Mouse (Mus musculus): ENCODE measurements around the gene Comp.

Comp gene

GRCm38 (mm10) chr8:70360769-70361168 is 12.6 kb upstream of the Comp start:
- Histone ChIP-seq H3K27me3 (ENCODE audit: insufficient read depth, low read length) (peaks cover 13% of the 10 kb centered on the region; the same call in 1 of the 2 replicates), H3K4me3 (replicated peaks; ENCODE audit: low read length) (no peak overlapping the region), H3K4me1 (replicated peaks; ENCODE audit: low read depth, low read length) (peaks cover 62% of the 10 kb centered on the region), H3K36me3 (ENCODE audit: insufficient read depth, low read length) (no peaks in the 10 kb centered on the region), H3K9me3 (ENCODE audit: low read length) (no peaks in the 10 kb centered on the region)
- TF ChIP-seq NANOG (IDR thresholded peaks at IDR 0.05; ENCODE audit: borderline replicate concordance, low read length) = no peak
- TF ChIP-seq CTCF (conservative IDR thresholded peaks at IDR 0.05; ENCODE audit: low read length) = peak; percentile 46

DNA sequence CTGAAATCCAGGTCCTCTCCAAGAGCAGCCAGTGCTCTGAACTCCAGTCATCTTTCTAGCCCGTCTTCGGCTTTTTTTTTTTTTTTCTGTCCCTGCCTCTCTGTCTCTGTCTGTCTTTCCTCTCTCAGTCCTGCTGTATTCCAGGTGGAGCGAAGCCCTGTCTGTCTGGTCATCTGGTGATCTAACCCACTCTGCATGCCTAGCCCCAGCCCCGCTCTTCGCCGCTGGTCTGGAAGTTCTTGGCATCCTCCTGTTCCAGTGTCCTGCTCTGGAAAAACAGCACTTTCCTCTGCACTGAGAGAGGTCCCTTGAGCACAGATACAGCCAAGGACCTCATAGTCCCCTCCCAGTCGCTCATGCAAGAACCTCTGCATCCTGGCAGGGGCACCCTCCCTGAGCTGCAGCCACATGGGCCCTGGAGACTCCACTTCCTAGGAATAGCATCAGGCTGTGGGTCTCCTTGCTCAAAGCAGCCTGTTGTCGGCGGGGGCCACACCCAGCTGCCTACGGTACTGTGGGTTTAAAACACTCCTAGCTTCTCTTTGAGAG is 11.8 kb upstream of the Comp start:
- H3K4me3 ChIP-seq (replicated peaks; ENCODE audit: low read length) = peak overlapping the region; percentile 52
- no peaks in the 10 kb centered on the region for H3K36me3 ChIP-seq (ENCODE audit: insufficient read depth, low read length)
- H3K4me1 ChIP-seq (replicated peaks; ENCODE audit: low read depth, low read length) = peaks cover 54% of the 10 kb centered on the region
- TF ChIP-seq CTCF (conservative IDR thresholded peaks at IDR 0.05; ENCODE audit: low read length) = no peak
- TF ChIP-seq POU5F1 (IDR thresholded peaks at IDR 0.05; ENCODE audit: borderline replicate concordance, low read length) = no peak
- no peak for TF ChIP-seq NANOG (IDR thresholded peaks at IDR 0.05; ENCODE audit: borderline replicate concordance, low read length)
- no peaks in the 10 kb centered on the region for H3K9me3 ChIP-seq (ENCODE audit: low read length)
- peaks cover 19% of the 10 kb centered on the region; the same call in 1 of the 2 replicates for H3K27me3 ChIP-seq (ENCODE audit: insufficient read depth, low read length)

GRCm38 (mm10) chr8:70364066-70364465 is 9.3 kb upstream of the Comp start:
- Histone ChIP-seq H3K27me3 (ENCODE audit: insufficient read depth, low read length) (peaks cover 23% of the 10 kb centered on the region; the same call in 1 of the 2 replicates), H3K4me1 (replicated peaks; ENCODE audit: low read depth, low read length) (peaks cover 29% of the 10 kb centered on the region), H3K4me3 (replicated peaks; ENCODE audit: low read length) (no peak overlapping the region), H3K9me3 (ENCODE audit: low read length) (no peaks in the 10 kb centered on the region), H3K36me3 (ENCODE audit: insufficient read depth, low read length) (no peaks in the 10 kb centered on the region)
- TF ChIP-seq POU5F1 (IDR thresholded peaks at IDR 0.05; ENCODE audit: borderline replicate concordance, low read length) = no peak
- TF ChIP-seq NANOG (IDR thresholded peaks at IDR 0.05; ENCODE audit: borderline replicate concordance, low read length) = no peak
- no peak for TF ChIP-seq CTCF (conservative IDR thresholded peaks at IDR 0.05; ENCODE audit: low read length)

- H3K9me3 ChIP-seq (ENCODE audit: low read length) = no peaks in the 10 kb centered on the region
- H3K36me3 ChIP-seq (ENCODE audit: insufficient read depth, low read length) = no peaks in the 10 kb centered on the region
- TF ChIP-seq CTCF (conservative IDR thresholded peaks at IDR 0.05; ENCODE audit: low read length) = no peak
- no peak for TF ChIP-seq POU5F1 (IDR thresholded peaks at IDR 0.05; ENCODE audit: borderline replicate concordance, low read length)
- TF ChIP-seq NANOG (IDR thresholded peaks at IDR 0.05; ENCODE audit: borderline replicate concordance, low read length) = no peak
- no peak overlapping the region for H3K4me3 ChIP-seq (replicated peaks; ENCODE audit: low read length)
- H3K27me3 ChIP-seq (ENCODE audit: insufficient read depth, low read length) = peaks cover 29% of the 10 kb centered on the region
- peaks cover 16% of the 10 kb centered on the region for H3K4me1 ChIP-seq (replicated peaks; ENCODE audit: low read depth, low read length)
Observed at GRCm38 (mm10) chr8:70366588-70366987, 6.8 kb upstream of the Comp start.

DNA sequence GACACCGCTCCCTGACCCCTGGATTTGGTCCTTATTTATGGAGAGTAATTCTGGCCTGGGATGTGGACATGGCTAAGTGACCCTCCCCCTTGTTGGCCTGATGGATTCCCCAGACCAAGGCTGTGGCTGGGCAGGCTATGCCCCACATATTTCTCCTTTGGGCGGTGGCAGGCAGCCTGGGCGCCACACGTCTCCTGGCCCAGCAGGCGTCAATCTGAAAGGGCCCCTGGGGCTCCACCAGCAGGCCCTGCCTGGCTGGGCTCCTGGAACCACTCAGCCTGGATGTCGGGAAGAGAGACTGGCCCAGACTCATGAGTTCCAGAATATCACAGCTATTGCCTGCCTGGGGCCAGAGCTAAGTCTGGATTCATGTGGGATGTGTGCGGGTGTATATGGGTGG is 2.9 kb upstream of the Comp start:
- TF ChIP-seq POU5F1 (IDR thresholded peaks at IDR 0.05; ENCODE audit: borderline replicate concordance, low read length) (no peak), NANOG (IDR thresholded peaks at IDR 0.05; ENCODE audit: borderline replicate concordance, low read length) (no peak), CTCF (conservative IDR thresholded peaks at IDR 0.05; ENCODE audit: low read length) (no peak)
- Histone ChIP-seq H3K9me3 (ENCODE audit: low read length) (no peaks in the 10 kb centered on the region), H3K27me3 (ENCODE audit: insufficient read depth, low read length) (peaks cover 55% of the 10 kb centered on the region), H3K4me3 (replicated peaks; ENCODE audit: low read length) (no peak overlapping the region), H3K36me3 (ENCODE audit: insufficient read depth, low read length) (no peaks in the 10 kb centered on the region), H3K4me1 (replicated peaks; ENCODE audit: low read depth, low read length) (peaks cover 26% of the 10 kb centered on the region)

GRCm38 (mm10) chr8:70371951-70372350 is 1.4 kb upstream of the Comp start:
- Histone ChIP-seq H3K9me3 (ENCODE audit: low read length) (no peaks in the 10 kb centered on the region), H3K27me3 (ENCODE audit: insufficient read depth, low read length) (peaks cover 60% of the 10 kb centered on the region), H3K4me1 (replicated peaks; ENCODE audit: low read depth, low read length) (peaks cover 41% of the 10 kb centered on the region), H3K4me3 (replicated peaks; ENCODE audit: low read length) (no peak overlapping the region), H3K36me3 (ENCODE audit: insufficient read depth, low read length) (no peaks in the 10 kb centered on the region)
- no peak for TF ChIP-seq CTCF (conservative IDR thresholded peaks at IDR 0.05; ENCODE audit: low read length)
- TF ChIP-seq POU5F1 (IDR thresholded peaks at IDR 0.05; ENCODE audit: borderline replicate concordance, low read length) = no peak
- TF ChIP-seq NANOG (IDR thresholded peaks at IDR 0.05; ENCODE audit: borderline replicate concordance, low read length) = no peak

DNA sequence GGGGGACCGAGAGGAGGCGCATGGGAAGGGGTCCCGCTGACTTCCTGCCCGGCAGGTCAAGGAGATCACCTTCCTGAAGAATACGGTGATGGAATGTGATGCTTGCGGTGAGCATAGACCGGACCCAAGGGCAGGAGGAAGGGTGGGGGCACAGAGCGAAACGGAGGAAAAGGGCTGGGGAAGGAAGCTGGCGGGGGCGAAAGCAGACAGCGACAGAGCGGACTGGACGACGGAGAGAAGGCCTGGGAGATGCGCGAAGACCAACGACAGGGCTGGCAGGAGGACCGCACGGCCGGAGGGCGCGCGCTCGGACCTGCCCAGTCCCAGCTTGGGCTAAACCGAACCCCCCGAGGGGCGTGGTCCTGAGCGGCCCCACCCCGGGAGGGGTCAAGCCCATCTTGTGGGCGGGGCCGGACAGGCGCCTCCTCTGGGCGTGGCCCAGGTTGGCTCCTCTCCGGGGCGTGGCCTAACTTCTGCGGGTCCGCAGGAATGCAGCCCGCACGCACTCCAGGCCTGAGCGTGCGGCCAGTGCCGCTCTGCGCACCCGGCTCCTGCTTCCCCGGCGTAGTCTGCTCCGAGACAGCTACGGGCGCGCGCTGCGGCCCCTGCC is 1.1 kb downstream of the Comp start:
- Histone ChIP-seq H3K27me3 (ENCODE audit: insufficient read depth, low read length) (peaks cover 82% of the 10 kb centered on the region), H3K36me3 (ENCODE audit: insufficient read depth, low read length) (no peaks in the 10 kb centered on the region), H3K4me3 (replicated peaks; ENCODE audit: low read length) (peak overlapping the region; percentile 84), H3K4me1 (replicated peaks; ENCODE audit: low read depth, low read length) (peaks cover 49% of the 10 kb centered on the region), H3K9me3 (ENCODE audit: low read length) (no peaks in the 10 kb centered on the region)
- no peak for TF ChIP-seq POU5F1 (IDR thresholded peaks at IDR 0.05; ENCODE audit: borderline replicate concordance, low read length)
- TF ChIP-seq NANOG (IDR thresholded peaks at IDR 0.05; ENCODE audit: borderline replicate concordance, low read length) = no peak
- no peak for TF ChIP-seq CTCF (conservative IDR thresholded peaks at IDR 0.05; ENCODE audit: low read length)

DNA sequence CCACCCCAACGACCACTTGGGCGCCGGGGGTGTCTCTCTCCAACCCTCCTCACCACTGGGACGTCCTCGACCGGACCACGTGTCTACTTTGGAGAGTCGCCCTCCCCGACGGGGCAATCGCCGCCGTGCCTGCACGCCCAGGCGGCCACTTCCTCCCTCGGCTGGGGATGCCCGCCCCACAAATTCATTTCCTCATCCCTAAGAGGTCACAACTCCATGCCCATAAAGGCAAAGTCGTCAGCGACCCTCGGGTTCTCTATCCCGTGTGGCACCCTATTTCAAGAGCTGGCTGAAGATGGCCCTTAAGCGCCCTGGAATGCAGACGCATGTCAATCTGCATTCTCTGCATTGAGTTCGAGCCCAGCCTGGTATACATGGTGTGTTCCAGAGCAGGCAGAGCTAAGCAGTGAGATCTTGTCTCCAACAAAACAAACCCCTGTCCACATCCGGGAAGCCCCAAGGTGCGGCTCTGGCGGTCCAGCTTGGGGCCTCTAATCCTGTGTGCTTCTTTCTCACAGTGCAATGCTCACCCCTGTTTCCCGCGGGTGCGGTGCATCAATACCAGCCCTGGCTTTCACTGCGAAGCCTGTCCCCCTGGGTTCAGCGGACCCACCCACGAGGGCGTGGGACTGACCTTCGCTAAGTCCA is 2.0 kb downstream of the Comp start:
- Histone ChIP-seq H3K27me3 (ENCODE audit: insufficient read depth, low read length) (peaks cover 87% of the 10 kb centered on the region), H3K36me3 (ENCODE audit: insufficient read depth, low read length) (no peaks in the 10 kb centered on the region), H3K4me3 (replicated peaks; ENCODE audit: low read length) (peak overlapping the region; percentile 84), H3K9me3 (ENCODE audit: low read length) (no peaks in the 10 kb centered on the region), H3K4me1 (replicated peaks; ENCODE audit: low read depth, low read length) (peaks cover 55% of the 10 kb centered on the region)
- TF ChIP-seq CTCF (conservative IDR thresholded peaks at IDR 0.05; ENCODE audit: low read length) (no peak), NANOG (IDR thresholded peaks at IDR 0.05; ENCODE audit: borderline replicate concordance, low read length) (no peak), POU5F1 (IDR thresholded peaks at IDR 0.05; ENCODE audit: borderline replicate concordance, low read length) (no peak)
